Mouse (Mus musculus) heart, embryonic 13.5 days (tissue): ENCODE measurements around the gene Psme2b. TPM values are rescaled to one million over a fixed set of nuclear protein-coding genes. Genes with fewer than 3 reads are reported as not detected.
"Not testable (repeated sequence)": the region's sequence is repeated elsewhere in the genome, so short reads cannot be mapped to it uniquely, and the experiment has no call there.

Experiments used
- ATAC-seq: fragments of 200-750 bp; cut with Nextera tagmentation; 2 replicates; pipeline ENCODE4 v1.8.0; 2017; ENCODE audit warnings: moderate TSS enrichment; ENCODE audit not compliant: insufficient number of reproducible peaks, low FRiP score, low TSS enrichment; ENCODE audit errors: extremely low read depth
- H3K27ac ChIP-seq: fragments of 300-500 bp; sonication (generic); replicated peaks from 2 replicates; pipeline ENCODE4 v1.5.1; 2015; ENCODE audit warnings: moderate library complexity, mild to moderate bottlenecking, inconsistent platforms
- H3K27me3 ChIP-seq: fragments of 300-500 bp; sonication (generic); replicated peaks from 2 replicates; pipeline ENCODE4 v1.6.1; 2015; ENCODE audit warnings: mild to moderate bottlenecking, inconsistent platforms
- H3K36me3 ChIP-seq: fragments of 300-500 bp; sonication (generic); 2 replicates; pipeline ENCODE4 v1.6.1; 2015; ENCODE audit warnings: mild to moderate bottlenecking, inconsistent platforms
- H3K4me1 ChIP-seq: fragments of 300-500 bp; sonication (generic); 2 replicates; pipeline ENCODE4 v1.6.1; 2015; ENCODE audit warnings: inconsistent platforms
- H3K4me2 ChIP-seq: fragments of 300-500 bp; sonication (generic); 2 replicates; pipeline ENCODE4 v1.6.1; 2015; ENCODE audit warnings: inconsistent platforms, mild to moderate bottlenecking, moderate library complexity
- H3K4me3 ChIP-seq: fragments of 300-500 bp; sonication (generic); 2 replicates; pipeline ENCODE4 v1.5.1; 2015; ENCODE audit warnings: moderate library complexity, mild to moderate bottlenecking, inconsistent platforms
- H3K9ac ChIP-seq: fragments of 300-500 bp; sonication (generic); 2 replicates; pipeline ENCODE4 v1.6.1; 2015; ENCODE audit warnings: inconsistent platforms, mild to moderate bottlenecking, moderate library complexity
- H3K9me3 ChIP-seq: fragments of 300-500 bp; sonication (generic); 2 replicates; pipeline ENCODE4 v1.6.1; 2016; ENCODE audit warnings: inconsistent platforms
- WGBS: fragments of 180-500 bp; shearing (Covaris S2); methylation state at CpG from one replicate; pipeline ENCODE4 v1.1.7; 2015; ENCODE audit warnings: mixed read lengths; 5-methylcytosine and 5-hydroxymethylcytosine counted together
- polyA plus RNA-seq: library from polyadenylated mRNA; unstranded; fragments of >200 nt; fragmentation: Nextera tagmentation; extraction: Ambion mirVana; gene quantifications from 2 replicates; pipeline ENCODE4 v1.2.1, GENCODE M21; 2015

Psme2b gene
- polyA plus RNA-seq: 1.6 and 3.6 TPM in 2 replicates

- H3K27me3 ChIP-seq, H3K9ac ChIP-seq, H3K9me3 ChIP-seq, H3K4me2 ChIP-seq, H3K4me3 ChIP-seq, H3K36me3 ChIP-seq, H3K4me1 ChIP-seq, ATAC-seq, H3K27ac ChIP-seq: not testable (repeated sequence)
- 87% methylated on average over 6 of the region's 6 CpGs for WGBS
These were observed at the start of gene Psme2b for GRCm38 (mm10) chr11:48946090-48946489. Gene Psme2b, minus strand, starts transcription at chr11:48946190.

- H3K4me2 ChIP-seq: peak within 1 kb of the TSS; percentile 11; the same call in 1 of the 2 replicates
- ATAC-seq, H3K9ac ChIP-seq, H3K27ac ChIP-seq, H3K36me3 ChIP-seq, H3K9me3 ChIP-seq, H3K4me3 ChIP-seq, H3K27me3 ChIP-seq: not testable (repeated sequence)
- peaks cover 11% of the 10 kb centered on the region for H3K4me1 ChIP-seq
- 48% methylated on average over 2 of the region's 2 CpGs for WGBS
These were observed 48.0 kb upstream of the Psme2b start, which contains the start of gene Tgtp1 for GRCm38 (mm10) chr11:48994018-48994417. Gene Tgtp1, minus strand, starts transcription at chr11:48994172.

GRCm38 (mm10) chr11:48993296-48993695, 47.3 kb upstream of the Psme2b start:
- WGBS: 10% methylated on average over 10 of the region's 10 CpGs
- H3K9ac ChIP-seq, H3K9me3 ChIP-seq, H3K4me3 ChIP-seq, H3K27ac ChIP-seq, H3K36me3 ChIP-seq, ATAC-seq, H3K27me3 ChIP-seq: not testable (repeated sequence)
- Histone ChIP-seq H3K4me2 (peak overlapping the region; percentile 11; the same call in 1 of the 2 replicates), H3K4me1 (peaks cover 11% of the 10 kb centered on the region)

- H3K4me2 ChIP-seq, H3K9me3 ChIP-seq, H3K4me3 ChIP-seq, H3K36me3 ChIP-seq, H3K27me3 ChIP-seq, ATAC-seq, H3K27ac ChIP-seq, H3K9ac ChIP-seq: not testable (repeated sequence)
- 43% methylated on average over 4 of the region's 4 CpGs for WGBS
- H3K4me1 ChIP-seq: peaks cover 11% of the 10 kb centered on the region
These were observed 45.9 kb upstream of the Psme2b start, which contains the start of gene Gm12185 for GRCm38 (mm10) chr11:48991740-48992520. Gene Gm12185, minus strand, starts transcription at chr11:48992226.

GRCm38 (mm10) chr11:48989981-48990380, 44.0 kb upstream of the Psme2b start:
- not testable (repeated sequence) for ATAC-seq, H3K4me2 ChIP-seq, H3K27ac ChIP-seq, H3K27me3 ChIP-seq, H3K36me3 ChIP-seq, H3K4me3 ChIP-seq, H3K9me3 ChIP-seq, H3K9ac ChIP-seq
- H3K4me1 ChIP-seq: peaks cover 11% of the 10 kb centered on the region
- 58% methylated on average over 2 of the region's 2 CpGs for WGBS

GRCm38 (mm10) chr11:48988219-48988618, 42.2 kb upstream of the Psme2b start:
- H3K4me3 ChIP-seq, H3K4me2 ChIP-seq: not testable (repeated sequence)

GRCm38 (mm10) chr11:48982848-48983247, 36.9 kb upstream of the Psme2b start:
- H3K27me3 ChIP-seq, ATAC-seq, H3K4me2 ChIP-seq, H3K36me3 ChIP-seq, H3K4me3 ChIP-seq, H3K9me3 ChIP-seq, H3K27ac ChIP-seq, H3K4me1 ChIP-seq, H3K9ac ChIP-seq: not testable (repeated sequence)
- WGBS: no CpG with 5 or more reads among the region's 3 CpGs

More at GRCm38 (mm10) chr11:48988219-48988618, 42.2 kb upstream of the Psme2b start:
- H3K4me1 ChIP-seq, H3K27me3 ChIP-seq, ATAC-seq, H3K36me3 ChIP-seq, H3K9me3 ChIP-seq, H3K27ac ChIP-seq, H3K9ac ChIP-seq: not testable (repeated sequence)
- 71% methylated on average over 2 of the region's 3 CpGs for WGBS

- H3K4me3 ChIP-seq, H3K27me3 ChIP-seq, H3K9ac ChIP-seq, H3K4me2 ChIP-seq, H3K36me3 ChIP-seq, H3K4me1 ChIP-seq, H3K9me3 ChIP-seq, ATAC-seq, H3K27ac ChIP-seq: not testable (repeated sequence)
- WGBS: no CpG with 5 or more reads among the region's 5 CpGs
These were observed 34.1 kb upstream of the Psme2b start for GRCm38 (mm10) chr11:48980052-48980451.

- not testable (repeated sequence) for H3K36me3 ChIP-seq, H3K27me3 ChIP-seq, H3K4me1 ChIP-seq, H3K27ac ChIP-seq, ATAC-seq, H3K9ac ChIP-seq, H3K4me2 ChIP-seq, H3K4me3 ChIP-seq, H3K9me3 ChIP-seq
- no CpG with 5 or more reads among the region's 3 CpGs for WGBS
These were observed 33.3 kb upstream of the Psme2b start, which contains the start of gene 9930111J21Rik1 for GRCm38 (mm10) chr11:48979251-48979650. Gene 9930111J21Rik1, minus strand, starts transcription at chr11:48979398.

GRCm38 (mm10) chr11:48978240-48978939, 32.4 kb upstream of the Psme2b start, which contains the start of gene Olfr56:
Gene Olfr56, plus strand, starts transcription at chr11:48978889.
- H3K9me3 ChIP-seq, H3K27ac ChIP-seq, H3K4me1 ChIP-seq, H3K36me3 ChIP-seq, H3K27me3 ChIP-seq, H3K9ac ChIP-seq, H3K4me3 ChIP-seq, ATAC-seq, H3K4me2 ChIP-seq: not testable (repeated sequence)
- WGBS: no CpG with 5 or more reads among the region's 1 CpGs

- H3K4me1 ChIP-seq, H3K36me3 ChIP-seq, H3K9ac ChIP-seq, H3K4me2 ChIP-seq, ATAC-seq, H3K9me3 ChIP-seq, H3K27ac ChIP-seq, H3K27me3 ChIP-seq, H3K4me3 ChIP-seq: not testable (repeated sequence)
- WGBS: no CpG with 5 or more reads among the region's 1 CpGs
These were observed 28.7 kb upstream of the Psme2b start for GRCm38 (mm10) chr11:48974686-48975085.
